Mouse (Mus musculus): ENCODE results near the gene Ube2v1.
A peak's percentile ranks its signal among the peaks of the same experiment; 100 is the strongest.

The Ube2v1 gene

GRCm38 (mm10) chr2:167631591-167632448, at the start of gene Ube2v1:
Gene Ube2v1, minus strand, starts transcription at chr2:167632095.
- 0 out of 2 replicates have a peak, but pooled peaks have one; percentile 20 for TF ChIP-seq GATA4 (IDR thresholded peaks at IDR 0.05; ENCODE audit: insufficient replicate concordance, low read length)

GRCm38 (mm10) chr2:167680657-167681056, 48.8 kb upstream of the Ube2v1 start:
- TF ChIP-seq GATA4 (IDR thresholded peaks at IDR 0.05; ENCODE audit: insufficient replicate concordance, low read length) = no peak

- TF ChIP-seq GATA4 (IDR thresholded peaks at IDR 0.05; ENCODE audit: insufficient replicate concordance, low read length) = peak; percentile 23; the same call in 1 of the 2 replicates
These were observed 48.1 kb upstream of the Ube2v1 start for GRCm38 (mm10) chr2:167679902-167680430.

- no peak for TF ChIP-seq GATA4 (IDR thresholded peaks at IDR 0.05; ENCODE audit: insufficient replicate concordance, low read length)
These were observed 46.7 kb upstream of the Ube2v1 start for GRCm38 (mm10) chr2:167678600-167678999.

- TF ChIP-seq GATA4 (IDR thresholded peaks at IDR 0.05; ENCODE audit: insufficient replicate concordance, low read length) = no peak
These were observed 43.4 kb upstream of the Ube2v1 start for GRCm38 (mm10) chr2:167675120-167675909.

- TF ChIP-seq GATA4 (IDR thresholded peaks at IDR 0.05; ENCODE audit: insufficient replicate concordance, low read length) = no peak
These were observed 40.4 kb upstream of the Ube2v1 start for GRCm38 (mm10) chr2:167672212-167672685.

- TF ChIP-seq GATA4 (IDR thresholded peaks at IDR 0.05; ENCODE audit: insufficient replicate concordance, low read length) = no peak
These were observed 39.3 kb upstream of the Ube2v1 start for GRCm38 (mm10) chr2:167671101-167671633.

- no peak for TF ChIP-seq GATA4 (IDR thresholded peaks at IDR 0.05; ENCODE audit: insufficient replicate concordance, low read length)
These were observed 37.5 kb upstream of the Ube2v1 start for GRCm38 (mm10) chr2:167669398-167669797.

- TF ChIP-seq GATA4 (IDR thresholded peaks at IDR 0.05; ENCODE audit: insufficient replicate concordance, low read length) = no peak
These were observed 36.5 kb upstream of the Ube2v1 start for GRCm38 (mm10) chr2:167668426-167668825.

- TF ChIP-seq GATA4 (IDR thresholded peaks at IDR 0.05; ENCODE audit: insufficient replicate concordance, low read length) = no peak
These were observed 34.2 kb upstream of the Ube2v1 start for GRCm38 (mm10) chr2:167665972-167666713.

- TF ChIP-seq GATA4 (IDR thresholded peaks at IDR 0.05; ENCODE audit: insufficient replicate concordance, low read length) = no peak
These were observed 30.8 kb upstream of the Ube2v1 start for GRCm38 (mm10) chr2:167662713-167663112.

GRCm38 (mm10) chr2:167661270-167662203, 29.6 kb upstream of the Ube2v1 start, which contains the start of gene Gm20431:
Gene Gm20431, minus strand, starts transcription at chr2:167661496.
- no peak for TF ChIP-seq GATA4 (IDR thresholded peaks at IDR 0.05; ENCODE audit: insufficient replicate concordance, low read length)

- TF ChIP-seq GATA4 (IDR thresholded peaks at IDR 0.05; ENCODE audit: insufficient replicate concordance, low read length) = no peak
These were observed 28.7 kb upstream of the Ube2v1 start for GRCm38 (mm10) chr2:167660611-167660971.
